Mouse (Mus musculus) frontal cortex, adult (tissue): Measurements from ENCODE around the gene Gdpd1.
"Not testable (repeated sequence)": the region's sequence is repeated elsewhere in the genome, so short reads cannot be mapped to it uniquely, and the experiment has no call there.

Experiments used
- ATAC-seq: cut with Nextera tagmentation; 2 replicates; pipeline ENCODE4 v1.9.2; 2017; ENCODE audit warnings: mild to moderate bottlenecking, moderate library complexity, mixed read lengths; ENCODE audit not compliant: low TSS enrichment

The Gdpd1 gene

DNA sequence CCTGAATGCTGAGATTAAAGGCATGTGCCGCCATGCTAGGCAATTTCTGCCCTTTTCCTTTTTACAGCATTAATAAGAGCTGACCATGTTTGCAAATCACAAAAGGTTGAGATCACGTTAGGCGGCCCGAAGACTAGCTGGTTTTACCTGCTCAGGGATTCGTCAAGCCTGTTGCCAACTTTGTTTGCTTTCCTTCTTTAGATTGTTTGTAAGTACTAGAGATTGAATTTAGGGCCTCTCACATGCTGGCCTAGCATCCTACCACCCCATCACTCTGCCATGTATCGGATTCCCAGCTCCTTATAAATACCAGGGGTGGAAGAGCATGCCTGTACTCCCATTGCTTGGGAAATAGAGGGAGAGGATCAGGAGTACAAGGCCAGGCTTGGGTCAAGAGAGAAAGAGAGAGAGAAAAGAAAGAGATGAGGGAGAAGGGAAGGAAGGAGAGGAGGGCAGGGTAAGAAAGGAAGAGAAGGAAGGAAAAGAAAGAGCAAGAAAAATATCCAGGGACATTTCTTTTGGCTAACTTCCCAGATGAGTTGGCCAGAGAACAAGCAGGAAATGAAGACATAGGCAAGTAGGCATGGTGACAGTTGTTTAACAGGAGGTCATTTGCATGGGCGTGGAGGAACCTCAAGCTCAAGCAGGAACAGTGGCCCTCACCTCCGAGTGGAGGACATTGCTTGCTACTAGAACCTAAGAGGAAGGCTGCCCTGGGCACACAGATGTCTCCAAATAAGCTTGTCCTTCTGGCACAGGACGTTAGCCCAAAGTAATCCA lies 47.6 kb downstream of the Gdpd1 start:
- ATAC-seq, result no peak

DNA sequence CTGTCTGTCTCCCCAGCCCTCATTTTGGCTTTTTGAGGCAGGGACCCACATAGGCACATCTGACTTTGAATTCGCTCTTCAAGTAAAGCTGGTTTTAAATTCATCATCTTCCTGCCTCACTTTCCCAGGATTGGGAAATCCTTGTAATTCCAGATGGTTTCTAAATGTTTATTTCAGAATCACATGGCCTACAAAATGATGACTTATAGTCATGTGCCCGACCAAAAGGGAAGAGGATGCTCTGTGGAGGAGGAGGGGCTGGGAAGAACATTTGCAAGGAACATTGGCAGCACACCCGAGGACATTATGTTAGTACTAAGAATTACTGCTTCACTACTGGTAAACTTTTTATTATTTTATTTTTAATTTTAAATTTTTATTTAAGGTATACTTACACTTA lies 48.5 kb downstream of the Gdpd1 start:
- ATAC-seq, result peak; percentile 23; the same call in 1 of the 2 replicates

DNA sequence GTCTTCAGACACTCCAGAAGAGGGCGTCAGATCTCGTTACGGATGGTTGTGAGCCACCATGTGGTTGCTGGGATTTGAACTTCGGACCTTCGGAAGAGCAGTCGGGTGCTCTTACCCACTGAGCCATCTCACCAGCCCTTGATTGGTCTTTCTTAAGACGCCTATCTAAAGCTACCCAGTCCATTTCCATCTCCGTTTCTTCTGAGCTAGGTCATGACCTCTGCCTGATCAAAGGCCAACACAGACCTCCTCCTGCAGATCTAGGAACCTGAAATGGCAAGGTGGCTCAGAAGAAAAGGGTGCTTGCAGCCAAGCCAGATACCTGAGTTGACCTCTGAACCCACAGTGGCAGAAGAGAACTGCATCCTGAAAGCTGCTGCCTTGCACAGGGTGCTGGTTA lies 50.6 kb downstream of the Gdpd1 start:
- ATAC-seq, result not testable (repeated sequence)

DNA sequence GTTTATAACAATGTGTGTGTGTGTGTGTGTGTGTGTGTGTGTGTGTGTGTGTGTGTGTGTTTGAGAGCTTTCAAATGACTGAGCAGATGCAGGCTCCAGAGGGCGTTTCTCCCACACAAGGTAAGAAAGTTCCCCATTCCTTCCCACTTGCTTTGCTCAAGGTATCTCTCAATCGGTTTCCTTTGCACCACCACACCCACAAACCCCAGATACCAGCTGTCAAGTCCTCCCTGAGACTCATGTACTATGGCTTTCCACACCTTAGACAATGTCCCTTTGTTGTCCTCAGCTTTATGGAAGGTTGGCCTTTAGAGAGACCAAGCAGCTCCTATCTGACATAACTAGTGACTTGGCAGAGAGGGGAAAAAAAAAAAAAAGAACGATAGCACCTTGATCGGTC lies 51.1 kb downstream of the Gdpd1 start:
- no peak for ATAC-seq

DNA sequence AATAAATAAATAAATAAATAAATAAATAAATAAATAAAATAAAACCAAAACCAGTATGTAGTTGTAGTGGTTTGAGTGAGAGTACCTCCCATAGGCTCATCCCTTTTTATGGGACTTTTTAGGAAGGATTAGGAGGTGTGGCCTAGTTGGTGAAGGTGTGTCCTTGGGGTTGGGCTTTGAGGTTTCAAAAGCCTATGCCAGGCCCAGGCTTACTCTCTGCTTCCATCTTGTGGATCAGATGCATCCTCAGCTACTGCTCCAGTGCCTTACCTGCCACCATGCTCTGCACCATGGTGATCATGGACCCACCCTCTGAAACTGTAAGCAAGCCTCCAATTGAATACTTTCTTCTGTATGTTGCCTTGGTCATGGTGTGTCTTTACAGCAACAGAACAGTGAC lies 52.3 kb downstream of the Gdpd1 start:
- ATAC-seq, result no peak

DNA sequence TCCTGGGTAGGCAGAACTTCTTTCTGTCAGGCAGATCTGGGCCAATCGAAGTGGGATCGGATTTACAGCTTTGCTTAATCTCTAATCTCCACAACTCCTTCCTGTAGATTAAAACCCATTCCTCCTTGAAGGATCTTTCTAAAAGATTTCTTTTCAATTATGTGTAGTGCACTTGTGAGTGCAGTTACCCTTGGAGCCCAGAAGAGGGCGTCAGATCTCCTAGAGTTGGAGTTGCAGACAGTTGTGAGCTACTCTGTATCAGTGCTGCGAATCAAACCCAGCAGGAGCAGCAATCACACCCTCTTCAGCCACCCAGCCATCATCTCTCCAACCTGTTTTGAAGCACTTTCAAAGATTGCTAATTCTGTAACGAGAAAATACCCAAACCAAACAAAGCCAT lies 53.4 kb downstream of the Gdpd1 start:
- no peak for ATAC-seq

DNA sequence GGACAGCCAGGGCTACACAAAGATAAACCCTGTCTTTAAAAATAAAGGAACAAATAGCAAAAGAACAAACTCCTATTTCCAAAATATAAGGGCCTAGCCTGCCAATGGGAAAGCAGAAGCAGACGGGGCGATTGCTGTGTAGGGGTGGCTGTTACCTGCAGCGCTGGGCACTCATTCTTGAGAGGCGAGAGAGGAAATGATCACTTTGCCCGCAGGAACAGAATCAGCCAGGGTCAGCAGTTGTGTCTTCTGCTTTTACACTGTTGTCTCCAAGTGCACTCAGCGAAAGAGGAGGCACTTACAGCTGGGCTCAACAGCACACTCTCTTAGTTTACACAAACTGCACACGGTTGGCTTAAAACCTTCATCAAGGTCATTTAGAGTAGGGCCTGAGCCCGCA lies 54.4 kb downstream of the Gdpd1 start:
- no peak for ATAC-seq

DNA sequence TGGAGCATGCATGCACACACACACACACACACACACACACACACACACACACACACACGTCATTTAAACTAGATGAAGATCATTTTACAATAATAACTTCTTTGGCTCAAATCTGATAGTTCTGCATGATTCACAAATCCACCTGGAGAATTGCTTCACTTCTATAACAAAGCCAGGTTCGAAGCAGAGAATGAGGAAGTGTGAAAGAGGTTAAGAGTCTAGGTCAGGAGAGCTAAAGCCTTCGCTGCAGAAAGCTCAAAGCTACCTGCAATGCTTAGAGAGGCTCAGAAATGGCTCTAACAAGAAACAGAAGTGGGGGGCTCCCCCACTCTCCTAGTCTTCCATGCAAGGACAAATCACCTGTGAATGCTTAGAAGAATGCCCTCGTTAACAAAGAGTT lies 55.8 kb downstream of the Gdpd1 start:
- ATAC-seq, result no peak

DNA sequence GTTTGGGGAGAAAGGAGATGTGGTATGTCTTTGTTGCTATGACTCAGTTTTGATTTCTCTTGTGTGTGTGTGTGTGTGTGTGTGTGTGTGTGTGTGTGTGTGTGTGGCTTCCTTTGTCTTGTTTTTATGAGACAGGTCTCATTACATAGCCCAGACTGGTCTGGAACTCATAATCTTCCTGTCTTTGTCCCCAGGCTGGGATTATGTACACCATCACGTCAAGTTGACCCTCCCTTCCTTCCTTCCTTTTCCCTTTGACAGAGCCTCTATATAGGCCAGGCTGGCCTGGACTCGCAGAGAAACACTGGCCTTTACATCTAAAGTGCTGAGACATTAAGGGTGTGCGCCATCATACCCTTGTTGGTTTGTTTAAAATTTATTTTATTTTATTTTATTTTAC lies 58.2 kb downstream of the Gdpd1 start:
- no peak for ATAC-seq

DNA sequence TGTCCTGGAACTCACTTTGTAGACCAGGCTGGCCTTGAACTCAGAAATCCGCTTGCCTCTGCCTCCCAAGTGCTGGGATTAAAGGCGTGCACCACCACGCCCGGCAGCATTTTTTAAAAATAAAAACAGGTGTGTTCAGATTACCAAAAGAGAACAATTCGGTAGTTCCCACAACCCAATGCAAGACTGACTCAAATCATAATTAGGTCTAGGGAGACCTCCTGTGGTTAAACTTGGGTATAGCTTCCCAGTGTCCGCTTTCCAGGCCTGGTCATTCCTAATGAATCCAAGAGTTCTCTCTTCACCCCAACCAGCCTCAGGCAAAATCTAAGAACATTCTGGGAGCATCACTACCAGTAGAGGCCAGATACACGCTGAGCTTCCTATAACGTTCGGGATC lies 63.4 kb downstream of the Gdpd1 start:
- ATAC-seq, result peak; percentile 62; the same call in 1 of the 2 replicates

DNA sequence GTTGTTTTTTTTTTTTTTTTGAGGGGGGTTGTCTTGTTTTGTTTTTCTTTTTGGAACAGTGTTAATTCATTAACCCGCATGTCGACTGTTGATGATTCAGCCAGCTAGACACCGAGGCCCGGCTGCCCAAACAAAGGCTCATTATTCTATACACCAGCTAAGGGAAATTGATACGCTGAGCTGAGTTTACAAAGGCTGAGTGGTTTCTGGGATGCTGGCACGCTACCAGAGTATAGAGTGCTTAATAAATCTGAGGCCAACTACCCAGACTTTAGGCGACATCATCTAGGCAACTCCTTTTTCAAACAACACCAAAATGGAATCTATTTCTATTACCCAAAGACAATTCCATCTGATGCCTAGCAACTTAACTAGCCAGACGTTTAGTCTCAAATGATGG lies 66.5 kb downstream of the Gdpd1 start:
- no peak for ATAC-seq

DNA sequence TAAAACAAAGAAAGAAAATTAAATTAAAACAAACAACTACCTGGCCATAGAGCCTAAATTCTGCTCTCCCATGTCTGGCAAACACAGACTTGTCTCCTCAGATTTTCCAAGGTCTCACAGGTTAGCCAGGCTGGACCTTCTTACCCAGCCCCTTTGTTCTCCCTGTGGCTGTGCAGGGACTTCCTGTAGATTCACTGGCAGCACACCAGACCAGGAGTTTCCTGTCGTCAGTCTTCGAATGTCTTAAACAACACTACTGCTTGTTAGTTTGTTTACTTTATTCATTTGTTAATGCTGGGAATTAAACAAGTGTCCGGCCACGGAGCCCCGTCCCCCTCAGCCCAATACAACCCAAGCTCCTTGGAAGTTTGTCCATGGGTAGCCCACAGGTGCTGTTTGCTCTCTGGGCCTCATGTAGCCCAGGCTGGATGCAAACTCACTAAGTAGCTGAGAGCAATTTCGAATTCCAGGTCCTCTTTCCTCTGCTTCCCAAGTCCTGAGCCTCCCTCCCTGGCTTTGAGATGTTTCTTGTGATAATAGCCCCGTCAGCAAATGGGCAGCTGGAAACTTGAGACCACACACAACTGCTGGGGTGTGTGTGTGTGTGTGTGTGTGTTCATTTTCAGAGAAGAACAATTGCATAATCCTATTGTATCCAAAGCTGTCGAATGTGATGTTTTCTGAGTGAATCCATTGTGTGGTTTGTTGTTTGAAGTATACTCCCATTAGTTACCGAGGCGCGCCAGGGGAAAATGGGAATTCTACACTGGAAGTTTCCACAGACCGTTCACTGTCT lies 68.7 kb downstream of the Gdpd1 start:
- no peak for ATAC-seq

DNA sequence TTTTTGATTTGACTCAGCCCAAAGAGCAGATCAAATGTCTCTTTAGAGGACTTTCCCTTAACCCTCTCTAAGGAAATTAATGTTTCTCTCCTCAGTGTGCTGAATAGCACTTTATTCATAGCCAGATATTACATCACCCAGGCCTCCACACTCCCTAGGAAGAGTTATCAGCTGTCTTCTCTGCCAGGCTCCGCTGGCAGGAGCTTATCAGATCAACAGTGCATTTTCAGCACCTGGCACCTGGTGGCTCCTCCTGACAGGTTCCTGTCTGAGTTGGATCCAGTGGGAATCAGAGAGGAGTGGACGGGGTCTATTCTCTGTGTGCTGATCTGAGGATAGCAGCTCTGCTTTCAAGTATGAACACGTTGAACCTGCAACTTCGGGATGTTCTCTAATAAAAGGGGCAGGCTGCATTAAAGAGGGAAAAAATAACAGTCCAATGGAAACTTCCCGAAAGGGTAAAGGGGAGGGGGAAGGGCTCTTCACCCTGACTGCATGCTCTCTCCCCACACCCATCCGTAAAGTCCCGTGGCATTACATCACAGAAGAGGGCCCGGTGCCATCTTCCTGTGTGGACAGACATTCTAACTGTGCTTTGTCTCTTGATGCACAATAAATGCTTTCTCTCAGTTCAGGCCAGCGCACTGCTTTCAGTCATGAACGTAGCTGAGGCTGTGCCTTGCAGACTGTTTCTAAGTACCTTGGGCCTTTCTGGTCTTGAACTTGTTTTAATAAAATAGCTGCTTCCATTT lies 71.6 kb downstream of the Gdpd1 start:
- 0 out of 2 replicates have a peak, but pooled peaks have one; percentile 41 for ATAC-seq

DNA sequence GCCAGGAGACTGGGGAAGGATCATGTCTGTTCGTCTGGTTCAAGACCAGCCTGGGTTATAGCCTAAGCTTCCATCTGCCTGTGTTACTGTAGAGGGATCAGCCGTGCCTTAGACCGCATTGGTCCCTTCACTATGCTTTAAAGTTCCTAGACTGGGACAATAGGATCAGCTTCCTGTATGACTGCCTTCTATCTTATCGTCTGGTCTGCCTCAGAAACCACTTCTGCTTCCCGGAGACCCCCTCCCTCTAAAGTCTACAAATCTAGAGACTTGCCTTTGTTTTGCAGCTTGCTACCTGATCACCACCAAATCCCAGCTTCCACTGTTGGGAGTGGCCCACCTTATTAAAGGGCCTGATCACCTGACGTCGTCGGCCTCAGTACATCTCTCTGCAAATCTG lies 72.6 kb downstream of the Gdpd1 start:
- ATAC-seq, result no peak

DNA sequence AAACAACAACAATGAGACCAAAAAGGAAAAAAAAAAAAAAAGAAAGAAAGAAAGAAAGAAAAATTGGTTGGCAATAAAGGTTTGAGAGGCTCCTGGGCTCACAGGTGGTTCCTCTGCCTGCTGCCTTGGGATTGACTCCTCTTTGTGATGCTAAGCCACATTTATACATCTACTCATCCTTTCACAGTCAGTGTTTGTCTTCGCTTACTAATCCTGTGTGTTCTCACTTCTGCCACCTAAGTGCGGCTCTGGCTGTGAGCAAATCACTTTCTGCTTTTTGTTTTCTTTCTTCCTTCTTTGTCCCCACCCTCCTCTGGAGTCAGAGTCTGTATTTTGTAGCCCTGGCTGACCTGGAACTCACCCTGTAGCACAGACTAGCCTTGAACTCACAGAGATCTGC lies 77.6 kb downstream of the Gdpd1 start:
- ATAC-seq, result no peak

DNA sequence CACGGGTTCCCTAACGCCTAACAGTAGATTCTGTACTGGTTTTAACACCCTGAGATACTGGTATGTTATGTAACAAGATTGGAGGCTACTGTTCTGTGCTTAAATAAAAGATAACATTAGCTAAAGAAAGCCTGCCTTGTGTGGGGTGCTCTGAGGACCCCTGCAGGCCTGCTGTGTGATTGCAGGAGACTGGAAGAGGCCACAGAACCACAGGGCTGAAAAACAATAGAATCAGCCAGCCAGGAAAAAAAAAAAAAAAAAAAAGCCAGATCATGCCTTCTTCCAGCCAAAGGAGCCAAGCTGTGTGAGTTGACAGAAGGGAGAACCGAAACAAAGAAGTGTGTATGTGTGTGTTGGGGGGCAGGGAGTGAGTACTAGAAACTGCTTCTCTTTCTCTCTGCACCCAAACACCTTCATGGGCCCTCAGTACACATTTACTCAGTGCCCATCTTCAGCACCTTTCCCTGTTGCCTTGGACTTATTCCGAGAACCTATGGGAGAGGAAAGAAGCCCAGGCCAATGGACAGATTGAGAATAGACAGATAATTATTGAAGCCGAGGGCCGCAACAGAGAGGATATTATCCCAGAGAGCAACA lies 78.1 kb downstream of the Gdpd1 start:
- peak; percentile 66 for ATAC-seq

DNA sequence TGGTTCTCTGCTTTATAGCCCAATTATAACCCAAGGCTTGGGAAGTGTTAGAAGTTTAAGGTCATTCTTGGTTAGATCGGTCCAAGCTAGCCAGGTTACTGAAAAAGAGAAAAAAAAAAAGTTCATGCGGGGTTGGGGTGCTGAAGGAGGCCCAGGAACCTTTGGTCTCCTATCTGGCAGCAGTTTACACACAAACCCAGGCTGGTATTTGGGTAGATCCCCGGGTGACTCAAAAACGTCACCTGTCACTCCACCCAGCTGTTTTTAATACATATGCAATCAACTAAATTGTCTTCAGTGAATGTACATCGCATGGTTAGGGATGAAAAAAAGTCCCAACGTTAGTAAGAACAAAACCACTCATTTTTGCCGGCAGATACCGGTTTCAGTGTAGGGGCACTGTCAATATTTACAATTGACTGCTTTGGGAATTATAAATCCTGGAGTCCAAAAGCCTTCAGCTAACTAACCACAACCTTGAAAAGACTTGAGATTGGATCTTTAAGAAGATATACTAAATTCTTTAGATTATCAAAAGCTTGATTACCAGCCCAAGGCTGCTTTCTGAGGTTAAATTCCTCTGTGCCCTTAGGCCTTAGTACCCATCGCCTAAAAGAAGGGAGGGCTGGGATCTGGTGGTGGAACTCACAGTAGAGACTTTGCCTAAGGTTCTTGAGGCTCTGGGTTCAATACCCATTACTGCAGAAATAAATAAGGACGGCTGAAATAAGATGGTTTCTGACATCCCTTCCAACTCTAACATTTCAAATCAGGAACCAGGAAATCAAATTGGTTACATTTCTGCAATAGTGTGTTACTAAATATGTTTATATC lies 78.9 kb downstream of the Gdpd1 start:
- no peak for ATAC-seq

DNA sequence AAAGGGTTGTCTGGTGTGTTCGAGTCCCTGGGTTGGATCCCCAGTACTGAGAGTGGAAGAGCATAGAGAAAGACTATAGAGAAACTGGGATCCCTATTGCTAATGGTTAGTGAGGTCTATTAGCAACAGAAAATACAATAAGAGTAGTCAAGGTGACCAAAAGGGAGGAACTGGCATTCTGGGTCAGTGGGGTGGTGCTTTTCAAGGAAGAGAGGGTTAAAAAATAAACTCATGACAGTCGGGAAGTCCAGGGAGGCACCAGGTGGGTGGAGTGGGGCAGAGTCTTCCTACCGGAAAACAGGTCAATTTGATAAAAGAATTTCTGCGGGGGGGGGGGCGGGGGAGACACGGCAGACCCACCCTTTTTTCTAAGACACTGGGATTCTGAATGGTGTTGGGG lies 79.5 kb downstream of the Gdpd1 start:
- no peak for ATAC-seq

DNA sequence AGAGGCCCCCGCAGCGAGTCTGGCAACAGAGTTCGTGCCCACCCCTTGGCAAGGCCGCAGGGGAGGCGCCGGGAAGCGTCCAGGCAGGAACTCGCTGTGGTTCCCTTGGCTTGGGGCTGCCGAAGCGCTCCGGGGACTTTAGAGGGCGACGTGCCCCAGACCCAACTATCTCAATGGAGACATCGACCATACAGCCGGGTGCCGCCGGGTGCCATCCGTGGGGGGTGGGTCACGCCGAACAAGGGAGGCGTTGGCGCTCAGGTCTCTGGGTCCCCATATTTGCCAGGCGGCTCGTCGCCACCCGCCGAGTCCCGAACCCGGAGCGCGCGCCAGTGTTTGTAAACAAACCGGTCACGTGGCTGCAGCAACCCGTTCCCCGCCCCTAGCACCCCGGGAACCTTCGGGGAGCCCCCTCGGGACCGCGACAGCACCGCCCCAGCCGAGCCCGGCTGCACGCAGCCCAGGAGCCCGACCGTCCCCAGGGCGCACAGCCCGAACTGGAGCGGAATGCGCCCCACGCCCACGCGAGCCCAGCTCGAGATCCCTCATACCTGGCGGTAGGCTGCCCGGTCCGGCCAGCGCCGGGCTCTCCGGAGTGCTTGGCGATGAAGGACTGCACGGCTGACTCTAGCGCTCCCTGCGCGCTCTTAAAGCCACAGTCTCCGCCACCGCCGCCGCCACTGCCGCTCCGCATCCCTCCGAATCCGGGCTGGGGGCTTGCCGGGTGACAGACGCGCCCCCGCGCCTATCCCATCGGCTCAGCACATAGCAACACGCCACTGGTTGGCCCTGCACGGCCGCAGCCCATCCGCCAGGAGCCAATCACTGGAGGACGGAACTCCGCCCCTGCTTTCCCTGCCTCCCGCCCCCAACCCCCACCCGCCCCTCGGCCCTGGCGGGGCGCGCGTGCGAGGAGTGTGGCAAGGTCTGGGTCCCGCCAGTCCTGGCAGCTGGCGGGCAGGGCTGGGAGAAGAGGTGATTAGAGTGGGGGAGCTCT lies 80.5 kb downstream of the Gdpd1 start, which contains the start of gene Ypel2:
Gene Ypel2, minus strand, starts transcription at position 667 of the 997 bp plus-strand sequence.
- peak; percentile 90 for ATAC-seq

DNA sequence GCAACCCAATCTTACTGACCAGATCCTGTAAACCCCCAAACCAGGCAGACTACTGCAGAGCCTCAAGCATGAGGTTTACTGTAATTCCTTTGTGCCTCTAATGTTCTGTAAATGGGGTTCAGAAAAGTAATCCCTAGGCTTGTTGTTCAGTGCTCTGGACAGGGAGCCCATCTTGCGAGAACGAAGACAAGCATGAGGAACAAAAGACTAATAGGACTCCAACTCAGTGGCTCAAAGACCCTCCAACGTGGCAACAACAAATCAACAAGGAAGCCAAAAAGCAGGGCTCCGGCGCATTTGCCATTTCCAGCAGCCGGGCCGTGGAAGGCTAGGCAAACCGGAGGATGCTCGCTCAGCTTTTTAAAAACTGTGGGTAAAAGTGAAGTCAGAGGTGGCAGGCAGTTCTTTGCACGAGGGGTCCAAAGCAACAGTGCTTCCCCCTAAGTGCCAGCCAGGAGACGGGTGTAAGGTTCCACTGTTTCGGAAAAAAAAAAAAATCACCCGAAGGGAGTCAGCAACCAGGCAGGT lies 81.3 kb downstream of the Gdpd1 start:
- no peak for ATAC-seq
